In genomic region chr14:31362236-31362635, GRCm38 (mm10) we compare ENCODE assay signal across 16 mouse cellular contexts.
"Had no signal": no experiment of that assay in that cellular context is flagged by ENCODE, and none has a peak within 500 bp of the region (broad histone marks: within the 10 kb centered on the region; RNA-seq: fewer than 3 reads in every experiment).

No protein-coding gene starts in this region.

- H3K27me3 ChIP-seq: neural tube, embryonic 13.5 days; neural tube, embryonic 15.5 days; stomach, embryonic 15.5 days had no signal

- H3K4me1 ChIP-seq: neural tube, embryonic 13.5 days; neural tube, embryonic 15.5 days; stomach, embryonic 15.5 days had no signal

- DNase-seq: retina, postnatal 1 day; right cerebral cortex, adult 18-20 months; right cerebral cortex, postnatal 14 days; right cerebral cortex, postnatal 25 days; right cerebral cortex, postnatal 4 days; spleen, adult 18-20 months; thymus, adult 18-20 months; thymus, adult 2 months; thymus, postnatal 14 days; thymus, postnatal 25 days; thymus, postnatal 36 days; thymus, postnatal 4 days had no signal

- H3K27ac ChIP-seq: neural tube, embryonic 13.5 days; neural tube, embryonic 15.5 days; stomach, embryonic 15.5 days; stomach, postnatal 0 days had no signal

- H3K4me3 ChIP-seq: neural tube, embryonic 13.5 days; neural tube, embryonic 15.5 days; stomach, embryonic 15.5 days had no signal

- H3K4me2 ChIP-seq: neural tube, embryonic 13.5 days; neural tube, embryonic 15.5 days; stomach, embryonic 15.5 days had no signal

- H3K9me3 ChIP-seq: neural tube, embryonic 13.5 days; neural tube, embryonic 15.5 days; stomach, embryonic 15.5 days had no signal

- H3K9ac ChIP-seq: neural tube, embryonic 13.5 days; neural tube, embryonic 15.5 days; stomach, embryonic 15.5 days had no signal
